Mouse (Mus musculus) forebrain, postnatal 0 days (tissue): ENCODE data around the gene Fggy. TPM values are rescaled to one million over a fixed set of nuclear protein-coding genes. Genes with fewer than 3 reads are reported as not detected.

Source experiments
- ATAC-seq: fragments of 200-750 bp; cut with Nextera tagmentation; 2 replicates; pipeline ENCODE4 v1.8.0; 2017; ENCODE audit warnings: mild to moderate bottlenecking, moderate library complexity
- DNase-seq: peaks from one replicate; pipeline ENCODE4 v3.0.0-alpha.2; 2015
- H3K27ac ChIP-seq: fragments of 300-500 bp; sonication (generic); 2 replicates; pipeline ENCODE4 v1.5.1; 2014; ENCODE audit warnings: low read depth, mild to moderate bottlenecking, antibody characterized with exemption, low read length, moderate library complexity, mixed read lengths
- H3K27me3 ChIP-seq: fragments of 300-500 bp; sonication (generic); 2 replicates; pipeline ENCODE4 v1.6.1; 2014; ENCODE audit warnings: mild to moderate bottlenecking, low read length, mixed read lengths; ENCODE audit not compliant: insufficient read depth
- H3K36me3 ChIP-seq: fragments of 300-500 bp; sonication (generic); 2 replicates; pipeline ENCODE4 v1.6.1; 2014; ENCODE audit warnings: mild to moderate bottlenecking, moderate library complexity; ENCODE audit not compliant: insufficient read depth
- H3K4me1 ChIP-seq: fragments of 300-500 bp; sonication (generic); 2 replicates; pipeline ENCODE4 v1.6.1; 2014; ENCODE audit warnings: antibody characterized with exemption; ENCODE audit not compliant: insufficient read depth
- H3K4me2 ChIP-seq: fragments of 300-500 bp; sonication (generic); 2 replicates; pipeline ENCODE4 v1.6.1; 2014; ENCODE audit warnings: low read depth, mild to moderate bottlenecking, moderate library complexity
- H3K4me3 ChIP-seq: fragments of 300-500 bp; sonication (generic); 2 replicates; pipeline ENCODE4 v1.5.1; 2014; ENCODE audit warnings: low read depth, low read length, mixed read lengths
- H3K9ac ChIP-seq: fragments of 300-500 bp; sonication (generic); 2 replicates; pipeline ENCODE4 v1.6.1; 2014; ENCODE audit warnings: mild to moderate bottlenecking
- H3K9me3 ChIP-seq: fragments of 300-500 bp; sonication (generic); 2 replicates; pipeline ENCODE4 v1.6.1; 2016; ENCODE audit warnings: low read length
- CTCF ChIP-seq: sonication (generic); IDR thresholded peaks from 2 replicates; pipeline ENCODE4 v1.5.1; 2016; ENCODE audit warnings: antibody characterized with exemption, control low read depth, low read depth
- WGBS: fragments of 180-500 bp; shearing (Covaris S2); extraction: QIAGEN DNeasy Blood & Tissue Kit; methylation state at CpG from one replicate; pipeline ENCODE4 v1.1.7; 2014; 5-methylcytosine and 5-hydroxymethylcytosine counted together
- polyA plus RNA-seq: library from polyadenylated mRNA; unstranded; fragments of >200 nt; fragmentation: Nextera tagmentation; extraction: Ambion mirVana; gene quantifications from 2 replicates; pipeline ENCODE4 v1.2.1, GENCODE M21; 2015
- total RNA-seq: library from RNA; depleted of rRNA; stranded (reverse); fragments of >200 nt; gene quantifications from 2 replicates; pipeline ENCODE4 v1.2.3, GENCODE M21; 2014

The Fggy gene
- total and polyA plus RNA-seq, 2 experiments from 2014 or later = 4.8 to 4.9 TPM

DNA sequence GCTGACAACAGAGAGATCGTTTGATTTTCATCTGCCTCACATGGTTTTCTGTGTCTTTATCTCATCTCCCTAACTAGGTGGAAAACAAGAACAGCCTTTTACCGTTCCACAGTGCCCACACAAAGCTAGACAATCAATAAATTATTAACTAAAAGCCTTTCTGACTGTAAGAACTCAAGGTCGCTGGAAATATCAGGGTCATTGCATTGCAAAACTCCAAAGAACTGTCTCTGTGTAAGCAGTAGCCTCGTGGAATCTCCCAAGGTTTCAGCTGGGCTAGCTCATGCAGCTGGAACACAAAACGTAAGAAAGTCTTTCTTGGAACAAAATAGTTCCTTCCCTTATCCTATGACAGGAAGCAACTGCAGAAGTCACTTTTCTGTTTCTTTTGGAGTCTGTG lies 180.9 kb downstream of the Fggy start:
- no peak for TF ChIP-seq CTCF
- no peak for DNase-seq
- ATAC-seq = no peak
- H3K4me1 ChIP-seq = no peaks in the 10 kb centered on the region
- no peaks in the 10 kb centered on the region for H3K36me3 ChIP-seq
- H3K9me3 ChIP-seq = no peaks in the 10 kb centered on the region
- no peak overlapping the region for H3K4me3 ChIP-seq
- no peak overlapping the region for H3K9ac ChIP-seq
- WGBS = 39% methylated on average over 5 of the region's 5 CpGs
- H3K27ac ChIP-seq = no peak overlapping the region
- H3K4me2 ChIP-seq = no peak overlapping the region
- no peaks in the 10 kb centered on the region for H3K27me3 ChIP-seq

DNA sequence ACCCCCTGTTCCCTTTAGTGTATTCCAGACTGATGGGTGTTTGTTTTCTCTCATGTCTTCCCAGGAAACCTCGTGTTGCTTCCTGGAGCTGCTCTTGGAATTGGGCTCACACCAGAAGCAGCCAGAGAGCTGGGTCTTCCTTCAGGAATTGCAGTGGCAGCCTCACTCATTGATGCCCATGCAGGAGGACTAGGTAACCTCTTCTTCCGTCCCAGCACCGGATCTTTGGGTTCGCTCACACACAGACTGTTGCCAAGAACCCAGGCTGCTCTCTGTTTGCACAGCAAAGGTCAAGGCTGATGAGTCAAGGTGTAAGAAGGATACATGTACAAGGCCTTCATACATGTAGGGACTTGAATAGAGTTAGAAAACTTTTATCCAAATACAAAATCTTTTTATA lies 181.4 kb downstream of the Fggy start:
- DNase-seq = no peak
- Histone ChIP-seq H3K36me3 (no peaks in the 10 kb centered on the region), H3K27ac (no peak overlapping the region), H3K9me3 (no peaks in the 10 kb centered on the region), H3K4me2 (no peak overlapping the region), H3K4me1 (no peaks in the 10 kb centered on the region), H3K27me3 (no peaks in the 10 kb centered on the region), H3K9ac (no peak overlapping the region), H3K4me3 (no peak overlapping the region)
- no peak for TF ChIP-seq CTCF
- 79% methylated on average over 4 of the region's 4 CpGs for WGBS
- ATAC-seq = no peak

DNA sequence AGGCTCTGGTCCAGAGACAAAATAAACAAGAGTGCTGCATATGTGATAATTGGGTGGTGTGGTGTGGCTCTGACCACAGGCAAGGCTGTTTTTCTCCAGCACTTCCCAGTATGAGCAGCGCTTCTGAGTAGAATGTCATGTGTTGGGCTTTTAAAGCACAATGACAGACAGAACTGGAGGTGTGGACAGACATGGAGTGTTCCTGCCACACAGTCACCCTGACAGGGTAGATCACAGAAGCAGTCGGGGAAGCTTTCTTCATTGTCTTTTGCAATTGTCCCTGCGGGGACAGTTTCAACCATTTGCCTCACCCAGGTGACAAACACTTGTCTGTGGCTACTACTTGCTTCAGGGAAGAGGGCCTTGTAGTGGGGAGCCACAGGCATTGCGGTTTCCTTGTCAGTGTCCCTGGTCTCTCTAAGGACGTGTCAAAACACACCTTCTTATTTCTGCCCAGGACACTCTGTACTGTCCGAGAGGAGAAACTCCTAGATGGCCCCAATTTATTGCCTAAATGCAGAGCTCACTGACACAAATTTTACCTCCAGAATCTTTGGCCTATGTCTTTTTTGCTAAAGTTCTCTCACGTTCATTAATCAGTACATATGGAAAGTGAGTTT lies 183.9 kb downstream of the Fggy start:
- 93% methylated on average over 7 of the region's 7 CpGs for WGBS
- Histone ChIP-seq H3K27ac (no peak overlapping the region), H3K4me1 (no peaks in the 10 kb centered on the region), H3K4me2 (no peak overlapping the region), H3K27me3 (no peaks in the 10 kb centered on the region), H3K9ac (no peak overlapping the region), H3K9me3 (no peaks in the 10 kb centered on the region), H3K4me3 (no peak overlapping the region), H3K36me3 (no peaks in the 10 kb centered on the region)
- DNase-seq (no peak), ATAC-seq (no peak)
- TF ChIP-seq CTCF = no peak

DNA sequence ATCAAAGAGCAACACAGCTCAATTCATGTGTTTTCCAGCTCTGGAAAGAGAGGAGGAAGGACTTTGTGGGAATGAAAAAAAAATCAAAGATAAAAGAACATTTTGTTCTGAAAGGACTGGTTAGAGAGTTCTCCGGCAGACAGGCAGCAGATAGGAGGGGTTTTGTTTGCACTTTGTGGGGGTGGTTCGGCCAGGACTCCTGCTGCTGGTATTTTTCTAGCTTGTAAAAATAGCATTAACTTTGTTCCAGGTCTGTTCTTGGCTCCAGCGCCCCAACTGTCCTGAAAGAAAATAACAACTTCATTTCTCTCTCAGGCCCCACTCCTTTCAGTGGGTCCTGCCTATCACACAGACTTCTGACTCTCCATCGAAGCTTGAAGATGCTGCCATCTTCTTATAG lies 185.7 kb downstream of the Fggy start:
- Histone ChIP-seq H3K9ac (no peak overlapping the region), H3K27ac (no peak overlapping the region), H3K9me3 (no peaks in the 10 kb centered on the region), H3K4me2 (no peak overlapping the region), H3K4me1 (no peaks in the 10 kb centered on the region), H3K4me3 (no peak overlapping the region), H3K36me3 (no peaks in the 10 kb centered on the region), H3K27me3 (no peaks in the 10 kb centered on the region)
- ATAC-seq (no peak), DNase-seq (no peak)
- TF ChIP-seq CTCF = peak; percentile 32; the same call in 1 of the 2 replicates
- 42% methylated on average over 4 of the region's 4 CpGs for WGBS

DNA sequence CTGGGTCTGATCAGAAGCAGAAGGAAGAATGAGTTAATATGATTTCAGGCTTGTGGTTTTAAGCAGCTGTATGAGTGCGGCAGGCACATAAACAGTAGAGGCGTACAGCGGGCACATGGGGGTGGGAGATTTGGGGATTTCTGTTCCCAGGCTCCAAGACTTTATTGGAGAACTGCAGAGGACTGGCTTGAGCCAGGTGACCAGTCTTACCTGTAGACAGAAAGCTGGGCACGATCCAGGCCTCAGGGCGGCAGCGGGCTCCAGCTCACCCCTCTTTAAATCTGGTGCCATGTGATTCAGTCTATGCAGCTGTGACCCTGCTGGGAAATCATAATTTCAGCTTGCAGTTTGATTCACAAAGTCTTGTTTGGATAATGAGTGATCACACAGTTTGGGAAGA lies 189.6 kb downstream of the Fggy start:
- TF ChIP-seq CTCF = no peak
- Histone ChIP-seq H3K36me3 (no peaks in the 10 kb centered on the region), H3K27ac (no peak overlapping the region), H3K4me2 (no peak overlapping the region), H3K27me3 (no peaks in the 10 kb centered on the region), H3K9ac (no peak overlapping the region), H3K4me1 (no peaks in the 10 kb centered on the region), H3K9me3 (no peaks in the 10 kb centered on the region), H3K4me3 (no peak overlapping the region)
- ATAC-seq (no peak), DNase-seq (no peak)
- 86% methylated on average over 6 of the region's 6 CpGs for WGBS

DNA sequence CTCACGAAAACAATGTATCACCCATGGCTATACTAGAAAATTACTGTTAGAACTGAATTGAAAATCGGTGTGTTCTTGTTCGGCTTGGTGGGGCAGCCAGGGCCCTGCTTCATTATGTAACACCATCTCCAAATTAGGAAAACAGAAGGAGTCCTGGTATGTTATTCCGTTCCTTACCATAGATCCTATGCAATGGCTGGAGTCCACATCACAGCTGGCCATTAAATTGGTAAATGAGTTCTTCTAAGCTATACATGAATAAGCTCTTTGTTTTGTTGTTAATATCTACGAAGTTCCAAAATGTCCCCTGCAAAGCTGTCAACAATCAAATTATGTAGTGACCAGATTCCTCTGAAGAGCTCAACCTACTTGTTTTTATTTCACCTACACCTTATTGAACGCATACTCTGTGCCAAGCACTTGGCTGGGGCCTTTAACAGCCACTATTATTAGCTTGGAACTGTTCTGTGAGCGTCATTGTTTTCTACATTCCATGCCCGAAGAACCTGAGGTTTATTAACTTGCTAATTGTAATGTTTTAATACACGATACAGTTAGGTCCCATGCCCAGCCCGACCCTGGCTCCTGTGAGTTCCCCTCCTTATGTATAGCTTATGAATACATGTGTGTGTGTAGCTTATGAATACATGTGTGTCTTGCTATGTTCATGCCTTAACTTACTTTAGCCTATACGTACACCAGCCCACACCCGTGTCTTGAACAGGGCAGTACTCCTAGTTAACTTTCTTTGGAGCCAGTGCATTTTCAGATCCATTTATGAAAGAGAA lies 190.3 kb downstream of the Fggy start:
- 50% methylated on average over 12 of the region's 12 CpGs for WGBS
- Histone ChIP-seq H3K4me3 (no peak overlapping the region), H3K9ac (no peak overlapping the region), H3K9me3 (no peaks in the 10 kb centered on the region), H3K27me3 (no peaks in the 10 kb centered on the region), H3K4me1 (no peaks in the 10 kb centered on the region), H3K27ac (no peak overlapping the region), H3K4me2 (no peak overlapping the region), H3K36me3 (no peaks in the 10 kb centered on the region)
- ATAC-seq (no peak), DNase-seq (no peak)
- no peak for TF ChIP-seq CTCF

DNA sequence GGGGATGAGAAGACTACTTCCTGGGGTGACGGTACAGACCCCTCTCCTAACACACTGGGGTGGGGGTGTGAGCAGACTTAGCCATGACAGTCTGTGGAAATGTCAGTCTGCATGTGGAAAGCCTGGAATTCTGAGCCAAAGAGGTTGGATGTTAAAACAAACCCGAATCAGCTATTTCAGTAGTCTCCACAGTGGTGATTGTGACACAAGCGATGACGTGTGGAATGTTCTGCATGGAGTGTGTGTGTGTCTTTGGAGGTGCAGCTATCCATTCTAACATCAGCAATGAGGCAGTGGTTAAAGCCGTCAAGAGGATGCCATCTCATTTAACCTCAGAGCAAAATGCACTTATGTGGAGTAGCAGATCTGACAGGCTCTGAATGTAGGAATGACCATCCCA lies 192.9 kb downstream of the Fggy start:
- H3K36me3 ChIP-seq = no peaks in the 10 kb centered on the region
- no peaks in the 10 kb centered on the region for H3K4me1 ChIP-seq
- no peak for TF ChIP-seq CTCF
- H3K4me3 ChIP-seq = no peak overlapping the region
- no peak overlapping the region for H3K27ac ChIP-seq
- H3K9me3 ChIP-seq = no peaks in the 10 kb centered on the region
- DNase-seq (no peak), ATAC-seq (no peak)
- 93% methylated on average over 5 of the region's 5 CpGs for WGBS
- H3K4me2 ChIP-seq = no peak overlapping the region
- no peaks in the 10 kb centered on the region for H3K27me3 ChIP-seq
- no peak overlapping the region for H3K9ac ChIP-seq
